Mouse (Mus musculus) activated CD4-positive, CD25-positive, alpha-beta regulatory T cell, adult 4 months (primary cell): ENCODE data around the gene 1700042G07Rik. TPM values are rescaled to one million over a fixed set of nuclear protein-coding genes. Genes with fewer than 3 reads are reported as not detected.
A peak's percentile ranks its signal among the peaks of the same experiment; 100 is the strongest.

Experiments used
- ATAC-seq: one replicate; pipeline ENCODE4 v1.8.0; 2017
- polyA plus RNA-seq, 2 experiments: library from polyadenylated mRNA; unstranded; fragments of 100-300 nt; shearing (Covaris generic); gene quantifications; one replicate each; pipeline ENCODE4 v1.2.1; 2017

The 1700042G07Rik gene
- polyA plus RNA-seq, 2 experiments from 2014 or later = not detected

DNA sequence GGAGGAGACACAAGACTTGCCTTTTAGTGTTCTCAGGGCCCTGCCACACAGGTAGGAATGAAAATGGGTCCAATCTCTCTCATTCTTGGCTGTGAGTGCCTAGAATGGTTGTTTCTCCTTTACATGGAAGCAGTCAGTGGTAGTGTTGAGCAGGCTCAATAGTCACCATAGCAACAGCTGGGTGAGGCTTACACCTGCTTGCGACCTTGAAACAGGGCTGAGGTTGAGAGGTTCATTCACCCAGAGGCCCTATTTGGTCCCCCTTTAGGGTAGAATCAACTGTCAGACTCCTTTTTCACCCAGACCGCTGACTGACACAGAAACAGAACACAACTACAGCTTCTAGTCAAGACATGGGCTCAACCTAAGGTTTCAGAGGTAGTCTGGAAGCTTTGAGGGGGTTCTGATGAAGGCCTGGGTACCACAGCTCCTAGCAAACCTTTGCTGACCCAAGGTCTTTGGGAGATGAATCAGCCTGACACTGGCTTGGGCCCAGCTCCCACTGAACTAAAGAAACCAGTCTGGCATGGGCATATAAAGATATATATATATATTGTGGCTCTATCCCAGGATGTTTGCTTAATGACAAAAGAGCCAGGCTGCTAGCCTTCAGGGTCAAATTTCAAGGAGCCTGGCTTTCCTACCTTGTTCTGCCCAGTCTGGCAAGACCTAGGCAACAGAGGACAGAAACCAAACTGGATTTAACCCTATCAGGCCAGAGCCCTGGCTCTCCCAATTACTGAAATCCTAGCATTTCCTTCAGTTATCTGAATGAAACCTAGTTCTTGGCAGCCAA, 8.2 kb upstream of the 1700042G07Rik start:
- no peak for ATAC-seq

DNA sequence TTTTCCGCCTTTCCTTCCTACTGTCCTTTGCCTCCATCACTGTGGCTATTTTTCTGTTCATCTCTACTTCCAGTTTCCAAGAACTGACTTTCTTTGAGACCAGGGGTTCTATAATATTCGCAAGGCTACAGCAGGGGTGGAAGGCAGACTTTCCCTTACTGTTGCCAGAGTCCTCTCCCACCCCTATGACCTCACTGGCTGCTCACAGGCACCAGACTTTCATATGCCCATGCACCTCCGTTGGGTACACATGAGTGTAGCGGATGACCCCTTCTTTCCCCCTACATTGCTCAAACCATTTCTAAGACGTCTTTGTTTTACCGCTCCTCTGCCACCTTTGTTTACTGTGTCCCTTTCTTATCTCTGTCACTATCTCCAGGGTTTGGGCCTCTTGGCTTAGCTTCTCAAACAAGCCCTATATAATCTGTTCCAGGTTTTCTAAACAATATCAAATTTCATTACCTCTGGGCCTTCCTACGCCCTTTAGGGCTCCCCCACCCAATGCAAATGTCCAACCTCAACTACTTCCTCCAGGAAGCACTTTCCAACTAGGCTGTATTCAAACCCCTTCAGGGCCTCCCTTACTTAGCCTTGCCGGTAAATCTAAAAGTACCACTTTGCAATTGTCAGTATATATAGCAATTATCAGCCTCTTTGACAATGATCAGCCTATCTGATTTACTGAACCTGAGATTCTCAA, 7.3 kb upstream of the 1700042G07Rik start:
- ATAC-seq = no peak

DNA sequence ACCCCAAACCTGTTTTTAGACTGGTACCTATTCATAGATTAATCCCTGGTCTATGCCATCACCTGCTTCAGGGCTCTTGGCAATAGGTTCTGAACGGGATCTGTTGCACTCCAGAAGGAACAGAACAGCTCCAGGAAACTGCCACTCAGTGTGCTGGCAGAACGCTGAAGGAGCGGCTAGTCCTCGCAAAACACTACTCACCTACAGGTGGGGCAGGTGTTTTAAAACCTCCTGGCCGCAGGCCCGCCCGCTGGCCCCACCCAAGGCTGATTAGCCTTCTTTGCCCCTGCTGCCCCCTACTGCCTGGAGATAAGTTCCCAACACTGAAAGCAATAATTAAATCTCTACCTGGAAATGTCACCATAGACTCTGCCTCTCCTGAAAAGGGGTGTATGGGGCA, 5.8 kb upstream of the 1700042G07Rik start, which contains the start of gene Tspan1:
TSS of gene Tspan1 (minus strand) at position 198 of the 400 bp plus-strand sequence.
- no peak for ATAC-seq

DNA sequence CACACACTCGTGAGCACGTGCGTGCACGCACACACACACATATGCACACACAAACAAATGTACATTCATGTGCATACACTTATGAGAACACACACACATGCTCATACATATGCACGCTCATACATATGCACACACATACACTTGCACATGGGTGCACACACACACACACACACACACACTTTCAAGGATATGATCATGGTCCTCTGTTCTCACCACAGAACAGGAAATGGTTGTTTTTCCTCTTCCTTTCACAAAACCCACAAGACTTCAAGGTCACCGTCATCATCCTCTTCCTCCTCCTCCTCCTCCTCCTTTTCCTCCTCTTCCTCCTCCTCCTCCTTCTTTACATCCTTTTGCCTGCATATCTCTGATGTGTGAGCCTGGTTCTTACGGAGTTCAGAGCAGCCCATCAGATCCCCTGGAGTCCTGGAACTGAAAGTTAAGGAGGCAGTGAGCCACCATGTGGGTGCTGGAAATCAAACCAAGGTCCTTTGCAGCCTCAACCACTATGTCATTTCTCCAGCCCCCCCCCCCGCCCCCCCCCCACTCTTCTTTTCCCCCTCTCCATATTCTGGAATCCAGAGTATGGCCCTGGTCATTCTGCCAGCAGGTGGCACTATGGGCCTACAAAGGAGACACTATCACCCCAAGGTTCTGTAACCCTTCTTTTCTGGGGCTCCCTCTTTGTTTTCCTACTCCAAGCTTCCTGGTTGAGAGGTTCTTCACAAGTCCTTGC, 4.4 kb upstream of the 1700042G07Rik start:
- peak; percentile 62 for ATAC-seq

DNA sequence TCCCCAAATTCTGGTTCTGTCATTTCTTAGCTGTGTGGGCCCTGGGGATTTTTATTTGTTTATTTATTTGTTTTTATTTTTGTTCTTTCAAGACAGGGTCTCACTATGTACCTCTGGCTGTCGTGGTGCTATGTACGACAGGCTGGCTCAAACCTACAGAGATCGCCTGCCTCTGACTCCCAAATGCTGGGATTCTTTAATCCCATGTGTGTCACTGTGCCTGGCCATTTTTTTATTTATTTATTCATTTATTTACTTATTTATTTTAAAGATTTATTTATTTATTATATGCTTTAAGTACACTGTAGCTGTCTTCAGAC, 3.9 kb upstream of the 1700042G07Rik start:
- no peak for ATAC-seq

DNA sequence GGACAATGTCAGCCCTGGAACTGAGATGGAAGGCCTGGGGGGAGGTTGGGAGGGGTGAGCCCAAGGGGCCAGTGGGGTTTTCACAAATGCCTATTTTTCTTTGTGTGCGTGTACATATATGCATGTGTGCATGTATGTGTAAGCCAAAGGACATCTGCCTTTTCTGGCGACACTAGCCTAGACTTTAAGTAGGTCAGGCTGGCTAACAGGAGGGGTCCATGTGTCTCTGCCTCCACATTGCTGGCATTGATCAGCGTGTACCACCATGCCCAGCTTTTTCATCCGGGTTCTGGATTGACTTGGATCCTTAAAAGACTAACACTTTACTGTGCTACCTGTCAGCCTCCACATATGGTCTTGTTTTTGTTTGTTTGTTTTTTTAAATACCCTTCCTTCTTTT, 580 bp downstream of the 1700042G07Rik start:
- ATAC-seq = no peak

DNA sequence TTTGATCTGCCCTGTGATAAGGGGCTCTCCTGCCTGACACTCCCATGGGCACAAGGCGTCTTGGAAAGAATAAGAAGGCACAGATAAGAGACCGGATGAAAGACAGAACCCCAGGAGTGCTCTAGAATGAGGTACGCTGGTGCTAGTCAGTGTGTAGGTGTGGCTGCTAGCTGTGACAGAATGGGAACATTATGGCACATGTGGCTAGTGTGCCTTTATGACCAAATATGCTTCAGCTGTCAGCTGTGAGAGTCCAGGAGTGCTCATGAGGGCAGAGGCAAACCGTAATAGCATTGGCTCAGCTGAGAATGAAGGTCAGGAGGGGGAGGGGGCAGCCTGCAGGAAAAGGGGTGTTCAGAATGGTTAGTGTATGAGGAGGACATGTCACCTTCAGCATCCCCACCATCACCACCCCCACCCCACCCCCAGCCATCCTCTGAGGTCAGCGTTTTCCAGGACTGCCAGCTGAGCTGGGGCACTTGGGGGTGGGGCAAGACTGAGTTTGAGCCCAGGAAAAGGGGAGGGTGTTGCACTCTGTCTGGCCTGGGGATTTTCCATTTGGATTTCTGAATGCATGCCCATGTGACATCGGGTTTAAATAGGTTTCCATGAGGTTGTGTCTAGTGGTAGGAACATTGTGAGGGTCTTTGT, 1.4 kb downstream of the 1700042G07Rik start:
- no peak for ATAC-seq

DNA sequence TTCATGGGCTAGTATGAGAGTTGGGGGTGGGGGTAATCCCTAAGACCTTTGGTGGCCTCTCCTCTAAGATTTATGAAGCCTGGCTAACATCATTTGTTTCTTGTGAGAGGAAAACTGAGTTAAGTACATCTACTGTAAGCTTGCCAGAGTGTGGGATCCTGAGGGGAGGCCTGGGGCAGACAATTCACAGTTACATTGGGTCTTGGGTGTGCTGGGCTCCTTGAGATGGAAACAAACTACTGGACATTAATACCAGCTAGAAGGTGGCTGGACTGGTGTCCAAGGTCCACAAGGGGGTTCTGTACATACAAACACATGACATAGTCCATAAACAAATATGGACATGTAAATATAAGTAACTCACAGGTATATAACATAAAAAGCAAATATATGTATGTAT, 2.0 kb downstream of the 1700042G07Rik start:
- ATAC-seq = no peak

DNA sequence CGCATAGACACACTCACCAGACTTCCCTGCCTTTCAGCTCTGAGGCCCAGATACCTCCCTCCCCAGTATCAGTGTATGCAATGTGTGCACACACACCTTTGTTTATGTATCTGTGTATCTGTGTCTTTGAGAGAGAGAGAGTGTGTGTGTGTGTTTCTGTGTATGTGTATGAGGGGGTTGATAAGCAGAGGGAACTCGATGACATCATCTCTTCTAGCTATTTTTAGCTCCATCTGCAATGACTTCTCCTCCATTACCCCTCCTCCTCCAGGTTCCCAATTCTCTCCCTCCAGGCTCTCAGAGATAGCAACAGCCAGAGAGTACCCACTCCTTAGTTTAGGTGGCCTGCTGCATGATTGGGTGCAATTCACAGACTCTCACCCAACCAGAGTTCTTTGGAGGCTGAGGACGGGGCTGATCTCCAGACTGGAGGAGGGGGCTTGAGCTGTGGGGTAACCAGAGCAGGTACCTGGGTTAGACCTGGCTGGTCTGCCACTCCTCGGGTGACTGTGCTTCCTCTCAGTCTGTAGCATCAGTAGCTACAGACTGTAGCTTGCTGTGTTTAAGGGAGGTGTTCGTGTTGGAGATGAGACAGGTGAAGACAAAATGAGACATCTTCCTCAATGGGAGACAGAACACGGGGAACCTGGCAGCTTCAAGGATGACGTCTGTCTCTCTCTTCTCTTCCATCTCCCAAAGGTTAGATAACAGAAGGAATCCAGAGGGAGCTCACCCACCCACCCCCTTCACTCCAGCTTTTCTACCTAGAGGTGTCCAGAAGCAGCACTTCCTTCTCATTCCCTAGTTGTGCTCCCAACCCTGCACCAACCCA, 2.8 kb downstream of the 1700042G07Rik start:
- ATAC-seq = no peak

DNA sequence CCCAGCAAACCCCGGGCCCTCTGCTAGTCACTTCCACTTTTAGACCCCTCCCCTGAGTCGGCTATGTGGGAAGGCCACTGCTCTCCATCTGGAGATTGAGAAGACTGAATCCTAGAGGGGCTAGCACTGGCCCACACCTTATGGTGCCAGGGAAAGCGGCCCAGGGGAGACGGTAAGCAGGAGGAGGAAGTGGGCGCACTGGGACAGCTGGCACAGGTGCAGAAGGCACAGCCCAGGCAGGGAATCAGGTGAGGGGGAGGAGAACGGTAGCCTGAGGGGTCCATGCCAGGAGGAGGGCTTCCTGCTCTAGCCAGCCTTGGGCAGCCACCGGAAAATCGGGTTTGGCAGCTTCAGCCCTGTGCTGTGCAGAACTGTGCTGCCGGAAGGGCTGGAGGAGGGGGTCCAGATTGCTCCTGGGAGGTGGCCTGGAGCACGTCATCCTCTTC, 3.4 kb downstream of the 1700042G07Rik start:
- ATAC-seq = no peak

DNA sequence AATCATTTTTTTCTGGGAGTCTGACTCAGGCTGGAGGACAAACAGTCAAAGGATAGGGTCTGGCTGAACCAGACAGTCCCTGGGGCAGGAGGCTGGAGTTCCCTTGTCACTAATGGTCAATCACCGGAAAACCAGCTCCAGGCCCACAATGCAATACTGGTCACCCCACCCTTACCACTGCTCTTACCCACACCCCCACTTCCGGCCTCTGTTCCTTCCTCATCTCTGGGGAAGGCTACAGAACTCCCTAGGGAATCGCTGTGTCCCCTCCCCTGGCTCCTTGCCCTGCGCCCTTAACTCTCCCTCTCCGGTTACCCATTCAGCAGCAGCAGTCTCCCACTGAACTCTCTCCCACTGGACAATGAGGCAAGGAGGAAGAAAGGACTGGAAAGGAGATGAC, 4.0 kb downstream of the 1700042G07Rik start:
- no peak for ATAC-seq

DNA sequence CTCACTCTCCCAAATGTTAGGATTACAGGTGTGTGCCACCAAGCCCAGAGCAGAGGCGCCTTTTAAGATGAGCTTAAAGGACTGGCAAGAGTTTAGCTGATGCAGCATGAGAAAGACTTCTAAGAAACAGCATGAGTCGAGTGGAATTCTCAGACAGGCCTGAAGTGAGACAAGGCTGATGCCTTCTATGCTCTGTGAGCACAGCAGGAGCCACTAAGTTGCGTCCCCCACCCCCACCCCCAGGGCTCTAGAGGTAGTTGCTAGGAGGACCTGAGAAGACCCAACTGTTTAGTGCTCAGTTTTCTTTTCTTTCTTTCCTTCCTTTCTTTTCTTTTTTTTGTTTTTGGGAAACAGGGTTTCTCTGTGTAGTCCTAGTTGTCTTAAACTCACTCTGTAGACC, 8.9 kb downstream of the 1700042G07Rik start:
- ATAC-seq = no peak

DNA sequence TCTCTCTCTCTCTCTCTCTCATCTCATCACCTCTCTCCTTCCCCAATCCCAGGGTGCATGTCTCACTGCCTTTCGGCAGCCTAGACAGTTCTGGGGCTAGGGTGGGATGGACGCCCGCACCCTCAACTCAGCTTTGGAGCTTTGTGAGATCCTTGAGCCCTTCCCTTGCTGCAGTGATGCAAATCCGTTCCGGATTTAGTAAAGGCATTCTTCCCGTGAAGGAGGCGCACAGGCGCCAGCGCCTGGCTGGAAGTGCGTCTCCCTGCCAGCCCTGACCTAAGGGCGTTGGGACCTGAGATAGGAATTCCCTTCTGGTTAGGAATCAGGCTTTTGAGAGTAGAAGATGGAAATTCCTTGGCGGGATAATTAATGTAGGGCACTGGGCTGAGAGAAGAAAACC, 9.6 kb downstream of the 1700042G07Rik start:
- no peak for ATAC-seq

DNA sequence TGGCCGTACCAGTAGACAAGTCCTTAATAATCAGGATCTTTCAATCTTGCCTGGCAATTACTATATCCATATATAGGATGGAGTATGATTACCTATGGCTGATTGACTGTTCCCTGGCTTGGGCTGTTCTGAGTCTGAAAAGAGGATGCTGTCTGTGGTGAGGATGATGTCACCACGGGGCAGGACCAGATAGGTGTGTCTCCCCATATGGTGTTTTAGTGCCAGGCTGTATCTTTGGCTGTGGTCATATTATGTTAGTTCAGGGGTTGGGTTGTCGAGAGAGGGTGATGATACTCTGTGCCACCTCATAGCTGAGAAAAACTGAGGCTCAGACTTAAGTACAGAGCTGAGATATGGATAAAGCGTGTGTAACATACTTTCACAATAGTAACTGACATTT, 11.9 kb downstream of the 1700042G07Rik start:
- ATAC-seq = peak; percentile 40

DNA sequence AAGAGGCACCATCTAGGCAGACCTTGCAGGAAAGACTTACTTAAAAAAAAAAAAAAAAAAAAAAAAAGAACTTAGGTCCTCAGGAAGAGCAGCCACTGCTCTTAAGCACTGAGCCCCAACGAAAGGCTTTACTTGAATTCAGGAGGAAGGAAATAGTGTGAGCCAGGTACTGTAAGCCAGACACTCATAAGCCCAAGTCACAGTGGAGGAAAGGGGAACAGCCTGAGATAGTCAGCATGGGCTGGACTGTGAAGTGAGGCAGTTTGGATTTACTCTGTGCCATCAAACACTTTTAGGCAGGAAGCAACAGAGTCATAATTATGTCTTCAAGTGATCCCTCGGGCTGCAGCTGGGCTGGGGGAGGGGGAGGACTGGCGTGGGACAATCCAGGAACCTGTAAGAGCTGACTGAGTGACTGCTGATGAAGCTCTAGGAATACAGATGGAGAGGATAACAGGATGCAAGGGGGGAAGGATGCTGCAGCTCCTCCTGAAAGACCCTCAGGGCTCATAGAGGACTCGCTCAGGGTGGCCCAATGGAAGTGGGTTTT, 19.2 kb downstream of the 1700042G07Rik start:
- no peak for ATAC-seq

DNA sequence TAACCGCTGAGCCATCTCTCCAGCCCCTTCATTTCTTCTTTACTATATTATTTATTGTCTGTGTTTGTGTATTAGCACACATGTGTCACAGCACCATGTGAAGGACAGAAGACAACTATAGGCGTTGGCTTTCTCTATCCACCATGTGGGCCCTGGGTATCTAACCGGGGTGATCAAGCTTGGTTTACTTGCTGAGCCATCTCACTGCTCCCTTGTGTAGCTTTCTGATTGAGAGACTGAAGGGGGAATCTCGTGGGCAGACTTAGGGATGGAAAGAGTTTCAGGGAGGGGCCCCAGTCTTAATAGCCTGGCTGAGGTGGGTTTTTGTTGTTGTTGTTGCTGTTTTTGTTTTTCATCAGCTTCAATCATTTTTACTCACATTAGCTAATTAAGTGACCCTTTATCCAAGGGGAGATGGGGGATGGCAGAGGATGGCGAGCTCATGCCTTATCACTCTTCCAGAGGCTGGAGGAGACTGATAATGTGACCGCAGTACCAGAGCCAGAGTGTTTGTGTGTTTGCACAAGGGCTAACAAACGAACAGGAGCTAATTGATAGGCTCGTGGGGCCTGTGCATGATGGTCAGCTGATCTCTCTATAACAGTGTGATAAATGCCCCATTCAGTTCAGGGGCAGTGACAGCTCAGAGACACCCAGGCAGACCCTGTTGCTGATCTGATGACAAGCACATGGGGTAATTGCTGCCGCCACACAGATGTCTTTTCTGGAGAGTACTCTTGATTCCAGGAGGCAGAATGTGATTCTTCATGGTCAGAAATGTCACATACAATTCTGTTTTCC, 20.6 kb downstream of the 1700042G07Rik start:
- ATAC-seq = no peak

DNA sequence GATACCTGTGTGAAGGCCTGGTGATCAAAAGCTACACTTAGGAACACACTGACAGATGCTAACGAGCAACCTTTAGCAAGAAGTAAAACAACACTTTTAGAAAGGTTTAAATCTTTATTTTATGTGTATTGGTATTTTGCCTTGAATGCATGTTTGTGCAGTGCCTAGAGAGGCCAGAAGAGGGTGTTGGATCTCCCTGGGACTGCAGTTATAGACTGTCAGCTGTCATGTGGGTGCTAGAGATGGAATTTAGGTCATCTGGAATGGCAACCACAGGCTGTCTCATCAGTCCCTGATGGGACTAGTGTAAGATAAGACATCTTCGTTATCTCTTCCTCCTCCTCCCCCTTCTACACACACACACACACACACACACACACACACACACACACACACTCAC, 25.2 kb downstream of the 1700042G07Rik start:
- ATAC-seq = no peak

DNA sequence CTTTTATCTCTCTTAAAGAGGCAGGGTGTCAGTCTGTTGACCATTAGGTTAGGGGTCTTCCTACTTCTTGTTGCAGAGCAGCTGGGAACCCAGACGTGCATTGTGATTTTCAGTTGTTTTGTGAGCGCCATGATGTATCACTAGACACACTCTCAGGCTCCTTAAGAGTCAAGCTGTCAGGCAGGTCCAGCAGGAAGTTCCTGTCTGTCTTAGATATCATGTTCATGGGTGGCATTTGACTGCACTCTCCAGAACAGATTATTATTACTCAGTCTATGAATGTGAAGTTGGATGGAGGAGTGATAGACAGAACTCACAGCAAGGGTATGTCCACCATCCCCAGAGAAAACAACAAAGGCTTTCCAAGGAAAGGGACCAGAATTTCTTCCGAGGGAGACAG, 31.2 kb downstream of the 1700042G07Rik start:
- no peak for ATAC-seq

DNA sequence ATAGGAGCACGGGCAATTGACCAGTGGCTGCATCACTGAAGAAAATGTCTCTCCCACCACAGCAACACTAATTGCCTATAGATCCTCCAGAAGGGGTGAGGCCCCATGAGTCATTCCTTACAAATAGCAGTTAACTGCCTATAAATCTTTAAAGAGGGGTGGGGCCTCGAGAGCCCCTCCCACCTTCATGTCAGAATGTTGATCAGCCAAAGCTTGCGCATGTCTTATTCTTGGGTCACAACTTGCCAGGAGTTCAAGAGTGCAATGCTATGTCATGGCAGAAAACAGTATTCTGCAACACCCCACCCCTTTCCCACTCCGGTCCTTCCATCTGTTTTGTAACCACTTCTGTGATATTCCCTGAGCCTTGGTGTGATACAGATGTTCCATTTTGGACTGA, 33.4 kb downstream of the 1700042G07Rik start:
- ATAC-seq = no peak

DNA sequence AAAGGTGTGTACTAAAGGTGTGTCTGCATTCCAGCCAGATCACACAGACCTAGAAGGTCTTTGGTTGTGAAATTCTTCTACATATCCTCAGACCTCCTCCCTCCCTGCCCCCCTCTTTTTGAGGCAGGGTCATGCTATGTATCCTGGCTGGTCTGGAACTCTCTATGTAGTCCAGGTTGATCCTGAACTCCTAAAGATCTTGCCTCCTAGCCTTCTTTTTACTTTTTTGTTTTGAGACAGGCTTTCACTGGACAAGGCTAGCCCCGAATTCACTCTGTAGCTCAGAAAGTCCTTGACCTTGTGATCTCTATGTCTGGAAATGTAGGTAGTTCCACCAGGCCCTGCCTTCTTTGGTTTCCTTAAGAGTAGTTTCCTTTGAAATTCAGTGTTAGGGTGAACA, 35.7 kb downstream of the 1700042G07Rik start:
- ATAC-seq = no peak
